Mouse (Mus musculus) small intestine, adult 2 months (tissue): ENCODE measurements around the gene Abhd12b.

Experiments used
- CTCF ChIP-seq: fragments of 200-500 bp; IDR thresholded peaks from 2 replicates; pipeline ENCODE4 v1.5.1; 2012; ENCODE audit warnings: low read depth, mild to moderate bottlenecking, control low read depth, inconsistent platforms, low read length, moderate library complexity, mixed read lengths; ENCODE audit not compliant: insufficient replicate concordance, insufficient read length; ENCODE audit errors: extremely low read depth
- POLR2A ChIP-seq: fragments of 200-500 bp; IDR thresholded peaks from 2 replicates; pipeline ENCODE4 v1.6.1; 2012; ENCODE audit warnings: low read depth, mild to moderate bottlenecking, control low read depth, inconsistent platforms, low read length, moderate library complexity

DNA sequence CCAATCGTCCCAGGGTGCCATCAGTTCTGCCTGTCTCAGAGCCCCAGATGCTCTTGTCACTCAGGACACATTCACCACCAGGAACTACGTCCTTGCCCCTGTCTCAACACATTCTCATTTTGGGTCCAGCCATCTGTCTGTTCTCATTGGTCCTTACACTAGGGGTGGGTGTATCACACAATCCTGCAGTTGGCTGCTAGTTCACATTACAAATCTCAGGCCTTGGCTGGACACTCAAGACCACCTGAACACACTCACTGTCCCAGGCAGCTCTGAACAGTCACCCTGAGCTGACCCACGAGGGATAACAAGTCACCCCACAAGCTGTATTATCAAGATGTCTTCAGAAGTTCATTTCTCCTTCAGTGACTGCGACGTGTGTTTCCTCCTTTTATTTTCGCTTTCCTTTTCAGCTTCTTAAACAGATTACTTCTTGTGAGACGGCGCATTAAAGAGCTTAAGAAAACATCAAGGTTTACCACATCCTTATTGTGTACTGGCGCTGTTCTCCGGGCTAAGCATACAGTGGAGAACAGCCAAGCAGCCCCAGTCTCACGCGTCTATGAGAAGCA, 17.7 kb upstream of the Abhd12b start:
- no peak for TF ChIP-seq POLR2A
- no peak for TF ChIP-seq CTCF
